Mouse (Mus musculus) small intestine, adult 2 months (tissue): ENCODE data around the gene Tssk6. TPM values are rescaled to one million over a fixed set of nuclear protein-coding genes. Genes with fewer than 3 reads are reported as not detected.

Source experiments
- H3K27ac ChIP-seq: fragments of 200-500 bp; 2 replicates; pipeline ENCODE4 v1.5.1; 2012; ENCODE audit warnings: low read depth, low read length, control low read depth, inconsistent platforms; ENCODE audit not compliant: insufficient read depth
- H3K27me3 ChIP-seq: fragments of 200-500 bp; 2 replicates; pipeline ENCODE4 v1.6.1; 2012; ENCODE audit warnings: mild to moderate bottlenecking, moderate library complexity, low read length, inconsistent platforms; ENCODE audit not compliant: control insufficient read depth, insufficient read depth
- H3K36me3 ChIP-seq: fragments of 200-500 bp; 2 replicates; pipeline ENCODE4 v1.6.1; 2012; ENCODE audit warnings: mild to moderate bottlenecking, low read length, control low read depth, inconsistent platforms; ENCODE audit not compliant: control insufficient read depth, insufficient read depth
- H3K4me1 ChIP-seq: fragments of 200-500 bp; 2 replicates; pipeline ENCODE4 v1.6.1; 2012; ENCODE audit warnings: low read length, inconsistent platforms, mixed read lengths; ENCODE audit not compliant: control insufficient read depth, insufficient read depth, insufficient read length
- H3K4me3 ChIP-seq: fragments of 200-500 bp; 2 replicates; pipeline ENCODE4 v1.5.1; 2012; ENCODE audit warnings: low read depth, mild to moderate bottlenecking, control low read depth, inconsistent platforms, low read length, moderate library complexity
- CTCF ChIP-seq: fragments of 200-500 bp; IDR thresholded peaks from 2 replicates; pipeline ENCODE4 v1.5.1; 2012; ENCODE audit warnings: low read depth, mild to moderate bottlenecking, control low read depth, inconsistent platforms, low read length, moderate library complexity, mixed read lengths; ENCODE audit not compliant: insufficient replicate concordance, insufficient read length; ENCODE audit errors: extremely low read depth
- POLR2A ChIP-seq: fragments of 200-500 bp; IDR thresholded peaks from 2 replicates; pipeline ENCODE4 v1.6.1; 2012; ENCODE audit warnings: low read depth, mild to moderate bottlenecking, control low read depth, inconsistent platforms, low read length, moderate library complexity
- WGBS: fragments of 180-500 bp; shearing (Covaris S2); methylation state at CpG from one replicate; pipeline ENCODE4 v1.1.7; 2018; 5-methylcytosine and 5-hydroxymethylcytosine counted together
- polyA plus RNA-seq: library from polyadenylated mRNA; depleted of rRNA; stranded (reverse); fragments of >200 nt; gene quantifications from 2 replicates; pipeline ENCODE4 v1.2.3, GENCODE M21; 2012; rRNA removed

Tssk6 gene
- polyA plus RNA-seq, 1 experiment, result 1.9 TPM

DNA sequence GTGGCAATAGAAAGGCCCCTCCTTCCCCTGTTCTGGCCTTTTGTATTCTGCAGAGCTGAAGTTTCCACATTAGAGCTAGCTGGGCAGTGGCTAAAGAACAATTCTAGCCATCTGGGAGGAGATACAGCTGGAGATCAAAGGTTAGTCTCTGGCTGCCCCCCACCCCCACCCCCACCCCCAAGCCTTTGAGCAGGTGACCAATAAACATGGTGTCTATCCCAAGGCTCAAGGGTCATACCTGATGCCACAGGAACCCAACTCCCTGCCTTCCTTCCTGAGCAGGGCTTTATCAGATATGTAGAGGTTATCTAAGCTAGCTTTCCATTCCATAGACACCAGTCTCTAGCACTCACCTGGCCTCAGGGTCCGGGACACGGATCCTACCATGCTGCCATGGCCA is 48.3 kb downstream of the Tssk6 start:
- Histone ChIP-seq H3K4me1 (peaks cover 21% of the 10 kb centered on the region; the same call in 1 of the 2 replicates), H3K27ac (peak overlapping the region; percentile 85), H3K27me3 (no peaks in the 10 kb centered on the region), H3K4me3 (no peak overlapping the region), H3K36me3 (peaks cover 8% of the 10 kb centered on the region; the same call in 1 of the 2 replicates)
- no peak for TF ChIP-seq CTCF
- TF ChIP-seq POLR2A, result no peak
- WGBS, result 44% methylated on average over 2 of the region's 2 CpGs

Other genes with a start within 250 kb of the Tssk6 start
- 0.10 and 0.18 TPM in 2 replicates for gene Zfp964, start 247.7 kb upstream of the Tssk6 start, polyA plus RNA-seq
- gene Zfp869, start 191.5 kb upstream of the Tssk6 start, polyA plus RNA-seq, result 0.33 and 0.38 TPM in 2 replicates
- 0.41 and 1.9 TPM in 2 replicates for gene Zfp963, start 152.2 kb upstream of the Tssk6 start, polyA plus RNA-seq
- gene Gm20422, start 127.3 kb upstream of the Tssk6 start, polyA plus RNA-seq, result not detected in 2 replicates
- 64.3 and 102 TPM in 2 replicates for gene Atp13a1, start 111.0 kb upstream of the Tssk6 start, polyA plus RNA-seq
- gene Zfp866, start 111.0 kb upstream of the Tssk6 start, polyA plus RNA-seq, result 2.2 and 3.7 TPM in 2 replicates
- gene Gmip, start 93.5 kb upstream of the Tssk6 start, polyA plus RNA-seq, result 36.8 and 58.3 TPM in 2 replicates
- gene Lpar2, start 79.8 kb upstream of the Tssk6 start, polyA plus RNA-seq, result 2.0 and 2.2 TPM in 2 replicates
- 2.1 and 9.1 TPM in 2 replicates for gene Pbx4, start 69.7 kb upstream of the Tssk6 start, polyA plus RNA-seq
- gene Cilp2, start 14.5 kb upstream of the Tssk6 start, polyA plus RNA-seq, result 0.03 and 0.20 TPM in 2 replicates
- gene Ndufa13, start 374 bp downstream of the Tssk6 start, polyA plus RNA-seq, result 88.6 and 149 TPM in 2 replicates
- gene Yjefn3, start 528 bp downstream of the Tssk6 start, polyA plus RNA-seq, result 4.6 and 4.8 TPM in 2 replicates
- 46.0 and 101 TPM in 2 replicates for gene Gatad2a, start 94.2 kb downstream of the Tssk6 start, polyA plus RNA-seq
- 63.2 and 107 TPM in 2 replicates for gene Mau2, start 140.6 kb downstream of the Tssk6 start, polyA plus RNA-seq
- gene Sugp1, start 140.6 kb downstream of the Tssk6 start, polyA plus RNA-seq, result 6.9 and 10.4 TPM in 2 replicates
- 608 and 1,607 TPM in 2 replicates for gene Tm6sf2, start 170.7 kb downstream of the Tssk6 start, polyA plus RNA-seq
- gene Hapln4, start 181.3 kb downstream of the Tssk6 start, polyA plus RNA-seq, result 0.53 and 2.5 TPM in 2 replicates
- 0.04 TPM in 1 of 2 replicates, not detected in the other for gene Ncan, start 218.7 kb downstream of the Tssk6 start, polyA plus RNA-seq
- 4.9 and 9.2 TPM in 2 replicates for gene Nr2c2ap, start 229.1 kb downstream of the Tssk6 start, polyA plus RNA-seq
- gene Rfxank, start 237.0 kb downstream of the Tssk6 start, polyA plus RNA-seq, result 23.9 and 44.9 TPM in 2 replicates
- gene Borcs8, start 237.3 kb downstream of the Tssk6 start, polyA plus RNA-seq, result 43.3 and 83.7 TPM in 2 replicates
- 1.6 and 5.3 TPM in 2 replicates for gene Mef2b, start 237.5 kb downstream of the Tssk6 start, polyA plus RNA-seq